Mouse (Mus musculus) left cerebral cortex, postnatal 4 days (tissue): Measurements from ENCODE around the gene Ttll9. TPM values are rescaled to one million over a fixed set of nuclear protein-coding genes. Genes with fewer than 3 reads are reported as not detected.

Source experiments
- DNase-seq: peaks from one replicate; pipeline ENCODE4 v3.0.0-alpha.2; 2022
- intact Hi-C: fragments of 180-260 bp; cut with DNase I; formaldehyde crosslinking; loops from one replicate; pipeline ENCODE4 v1.15.1; 2025
- total RNA-seq, 2 experiments: library from RNA; stranded (reverse); gene quantifications; 2 replicates each; pipeline ENCODE4 v1.2.3; 2021

Ttll9 gene
- total RNA-seq, 2 experiments from 2014 or later, result 3.3 to 5.2 TPM

GRCm38 (mm10) chr2:153009192-153009973, 47.1 kb downstream of the Ttll9 start:
- intact Hi-C loops, result no loop called here
- DNase-seq, result no peak

- intact Hi-C loops, result no loop called here
- DNase-seq, result no peak
Measured at GRCm38 (mm10) chr2:153013724-153014515, 51.6 kb downstream of the Ttll9 start.

GRCm38 (mm10) chr2:153014758-153015593, 52.7 kb downstream of the Ttll9 start, which contains the start of gene Pdrg1:
Gene Pdrg1 (minus strand): TSS chr2:153015427.
- peak; percentile 97 for DNase-seq
- intact Hi-C loops, result no loop called here

- DNase-seq, result peak; percentile 78
- intact Hi-C loops, result no loop called here
Measured at GRCm38 (mm10) chr2:153015804-153016203, 53.5 kb downstream of the Ttll9 start.

DNA sequence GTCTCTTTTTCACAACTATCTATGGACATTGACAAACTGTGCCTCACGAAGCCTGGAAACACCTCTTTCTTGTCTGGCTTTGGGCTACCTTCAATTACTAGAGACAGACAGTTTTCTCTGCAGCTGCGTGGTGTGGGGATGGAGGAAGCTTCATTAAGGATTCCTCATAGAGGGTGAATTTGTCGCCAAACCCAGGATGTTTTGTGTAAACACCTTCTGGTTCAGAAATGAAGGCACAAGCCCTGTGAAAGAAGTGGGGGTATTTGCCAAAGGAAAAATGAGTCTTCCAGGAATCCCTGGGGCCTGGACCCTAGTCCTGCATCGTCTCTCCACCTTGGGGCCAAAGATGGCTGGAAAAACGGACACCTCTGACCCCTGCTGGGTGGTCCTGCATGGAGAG, 54.5 kb downstream of the Ttll9 start:
- intact Hi-C loops, result no loop called here
- no peak for DNase-seq

DNA sequence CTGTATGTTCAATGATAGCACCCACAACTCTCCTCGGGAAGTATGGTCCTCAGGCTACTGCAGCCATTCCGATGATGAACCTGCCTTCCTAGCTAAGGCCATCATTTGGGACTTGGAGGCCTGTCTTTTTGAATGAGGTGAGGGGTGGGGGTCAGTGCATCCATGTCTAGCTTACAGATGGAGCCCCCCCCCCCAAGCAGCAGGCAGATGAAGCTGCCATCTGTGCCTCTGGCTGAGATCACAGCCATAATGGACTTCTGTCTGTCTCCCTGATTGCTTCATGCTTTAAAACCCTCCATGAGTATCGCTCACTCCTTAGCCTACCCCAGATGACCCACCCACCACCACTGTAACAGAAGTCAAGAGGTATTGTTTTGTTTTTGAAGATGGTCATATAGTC, 57.1 kb downstream of the Ttll9 start:
- DNase-seq, result peak; percentile 60
- intact Hi-C loops, result no loop called here

GRCm38 (mm10) chr2:153021163-153021562, 58.9 kb downstream of the Ttll9 start:
- DNase-seq, result no peak
- intact Hi-C loops, result no loop called here

GRCm38 (mm10) chr2:153022855-153023254, 60.6 kb downstream of the Ttll9 start:
- intact Hi-C loops, result no loop called here
- no peak for DNase-seq

- DNase-seq, result no peak
- intact Hi-C loops, result no loop called here
Measured at GRCm38 (mm10) chr2:153026052-153026451, 63.8 kb downstream of the Ttll9 start.

GRCm38 (mm10) chr2:153027501-153027900, 65.2 kb downstream of the Ttll9 start:
- intact Hi-C loops, result no loop called here
- no peak for DNase-seq

DNA sequence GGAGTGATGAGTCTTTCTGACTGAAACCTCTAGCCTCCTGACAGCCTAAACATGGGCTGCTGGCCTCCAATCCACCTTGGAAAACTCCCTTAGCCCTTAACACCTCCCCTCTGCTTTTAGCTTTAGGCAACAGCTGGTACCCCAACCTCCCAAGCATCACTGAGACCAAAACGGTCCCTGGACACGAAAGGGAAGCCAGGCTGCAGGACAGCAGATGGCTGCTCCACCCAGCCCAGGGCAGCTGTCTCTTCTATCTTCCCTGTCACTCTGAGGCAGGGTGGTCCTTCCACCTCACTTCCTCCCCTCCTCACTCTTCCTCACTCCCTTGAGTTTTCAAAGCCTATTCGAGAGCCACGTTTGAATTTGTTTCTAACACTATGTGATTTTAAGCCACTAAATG, 68.1 kb downstream of the Ttll9 start:
- intact Hi-C loops, result no loop called here
- peak; percentile 78 for DNase-seq

DNA sequence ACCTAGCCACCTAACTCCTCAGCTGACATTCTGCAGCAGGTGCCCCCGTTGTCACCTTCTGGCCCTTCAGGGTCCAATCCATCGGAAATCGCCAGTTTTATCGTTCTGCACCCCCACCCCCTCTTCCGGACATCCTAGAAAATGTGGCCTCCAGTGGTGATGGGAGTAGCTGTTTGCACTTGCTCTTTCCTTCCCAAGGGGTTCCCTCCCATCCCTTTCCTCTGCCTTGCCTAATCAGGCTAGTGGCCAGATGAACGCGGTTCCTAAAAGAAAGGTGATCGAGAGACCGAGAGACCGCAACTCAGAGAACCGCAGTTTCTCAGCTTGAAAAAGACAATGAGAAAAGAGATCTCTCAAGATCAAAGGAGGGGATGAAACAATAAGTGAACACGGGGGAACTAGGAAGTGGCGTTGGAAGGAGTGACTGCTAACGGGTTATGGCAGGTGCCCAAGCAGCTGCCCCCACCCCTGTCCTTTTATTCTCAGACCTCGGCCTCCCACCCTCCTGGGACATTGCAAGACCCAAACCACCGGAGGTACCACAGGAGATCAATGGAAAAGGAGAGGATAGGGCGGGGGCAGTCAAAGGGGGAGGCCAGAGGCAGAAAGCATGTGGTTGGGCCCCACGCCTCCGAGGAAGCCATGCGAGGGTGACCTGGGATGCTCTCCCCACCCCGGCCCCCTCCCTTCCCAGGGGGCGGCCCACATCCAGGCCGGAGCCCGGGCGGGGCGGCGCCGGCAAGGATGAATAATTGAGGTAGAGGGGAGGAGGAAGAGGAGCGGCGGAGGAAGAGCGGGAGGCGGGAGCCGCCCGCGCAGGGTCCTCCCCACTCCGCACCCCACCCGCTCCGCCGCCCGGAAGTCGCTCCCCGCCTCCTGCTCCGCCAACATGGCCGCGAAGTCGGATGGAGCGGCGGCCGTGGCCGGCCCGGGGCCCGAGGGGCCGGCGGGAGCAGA, 69.1 kb downstream of the Ttll9 start, which contains the start of gene Xkr7:
Gene Xkr7, plus strand, starts transcription at position 727 of the 957 bp plus-strand sequence.
- intact Hi-C loops, result no loop called here

GRCm38 (mm10) chr2:153032083-153032842, 70.0 kb downstream of the Ttll9 start:
- DNase-seq, result peak; percentile 69
- intact Hi-C loops, result no loop called here

More for the DNA sequence above, 69.1 kb downstream of the Ttll9 start, which contains the start of gene Xkr7:
- DNase-seq, result peak; percentile 79

GRCm38 (mm10) chr2:153032973-153033372, 70.7 kb downstream of the Ttll9 start:
- intact Hi-C loops, result no loop called here
- DNase-seq, result peak; percentile 57

DNA sequence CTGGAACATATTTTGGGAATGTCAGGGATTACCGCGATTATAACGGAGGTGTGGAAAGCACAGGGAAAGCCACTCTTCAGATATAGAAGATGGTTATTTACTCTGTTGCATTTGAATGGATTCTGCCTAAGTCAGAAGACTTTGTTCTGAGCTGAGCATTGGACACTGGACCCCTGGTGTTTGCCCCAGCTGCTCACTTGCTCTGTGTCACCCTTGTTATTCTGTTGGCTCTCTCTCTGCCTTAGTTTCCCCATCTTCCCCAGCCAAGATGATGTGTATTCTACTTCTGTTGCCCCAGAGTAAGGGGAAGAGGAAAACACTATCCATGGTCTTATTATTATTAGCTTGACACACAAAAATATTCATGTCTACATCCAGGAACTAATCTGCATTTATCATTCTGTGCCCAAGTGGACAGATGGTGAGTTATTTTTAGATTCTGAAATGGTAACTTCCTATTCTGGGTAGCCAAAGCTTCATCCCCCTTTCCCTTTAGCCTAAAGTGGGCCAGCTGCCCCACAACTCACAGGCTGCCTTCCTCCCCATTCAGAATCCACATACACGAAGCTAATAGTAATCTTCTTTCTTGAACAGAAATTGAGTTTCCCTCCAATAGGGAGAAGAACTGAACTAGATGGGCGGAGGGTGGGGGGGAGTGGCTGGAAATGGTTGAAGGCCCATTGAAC, 71.4 kb downstream of the Ttll9 start:
- DNase-seq, result peak; percentile 46

GRCm38 (mm10) chr2:153036690-153037089, 74.4 kb downstream of the Ttll9 start:
- intact Hi-C loops, result no loop called here
- no peak for DNase-seq

More for the DNA sequence above, 71.4 kb downstream of the Ttll9 start:
- intact Hi-C loops, result no loop called here

- intact Hi-C loops, result no loop called here
- peak; percentile 49 for DNase-seq
Measured at GRCm38 (mm10) chr2:153043886-153044285, 81.6 kb downstream of the Ttll9 start.

DNA sequence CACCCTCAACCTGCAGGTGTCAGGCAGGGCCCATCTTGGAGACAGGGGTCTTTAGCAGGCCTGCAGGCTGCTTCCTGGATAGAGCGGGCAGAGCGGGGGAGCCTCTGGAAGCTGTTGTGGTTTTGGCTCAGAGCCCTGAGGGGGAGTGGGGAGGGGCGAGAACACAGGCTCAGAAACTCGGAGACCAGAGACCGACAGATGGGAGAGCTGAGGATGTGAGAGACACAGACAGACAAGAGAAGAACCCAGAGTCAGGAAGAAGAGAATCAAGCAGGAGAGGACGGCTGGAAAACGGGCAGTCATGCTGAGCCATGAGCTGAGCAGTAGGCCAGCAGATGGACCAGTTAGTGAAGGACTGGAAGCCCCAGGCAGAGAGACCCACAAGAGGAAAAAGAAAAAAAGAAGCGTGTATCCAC, 83.6 kb downstream of the Ttll9 start:
- peak; percentile 92 for DNase-seq
- intact Hi-C loops, result no loop called here
